Mouse (Mus musculus) thymus, adult 18-20 months (tissue): ENCODE results near the gene Tbc1d10c.

Experiments used
- DNase-seq, 2 experiments: peaks; one replicate each; pipeline ENCODE4 v3.0.0; 2022; ENCODE audit warnings: mixed read lengths in 2 of 2

Tbc1d10c gene

GRCm38 (mm10) chr19:4156771-4157170 lies 34.3 kb downstream of the Tbc1d10c start:
- DNase-seq, result no peak

GRCm38 (mm10) chr19:4156073-4156579 lies 35.0 kb downstream of the Tbc1d10c start:
- DNase-seq, result peak in 1 of 2 experiments; percentile 47

DNA sequence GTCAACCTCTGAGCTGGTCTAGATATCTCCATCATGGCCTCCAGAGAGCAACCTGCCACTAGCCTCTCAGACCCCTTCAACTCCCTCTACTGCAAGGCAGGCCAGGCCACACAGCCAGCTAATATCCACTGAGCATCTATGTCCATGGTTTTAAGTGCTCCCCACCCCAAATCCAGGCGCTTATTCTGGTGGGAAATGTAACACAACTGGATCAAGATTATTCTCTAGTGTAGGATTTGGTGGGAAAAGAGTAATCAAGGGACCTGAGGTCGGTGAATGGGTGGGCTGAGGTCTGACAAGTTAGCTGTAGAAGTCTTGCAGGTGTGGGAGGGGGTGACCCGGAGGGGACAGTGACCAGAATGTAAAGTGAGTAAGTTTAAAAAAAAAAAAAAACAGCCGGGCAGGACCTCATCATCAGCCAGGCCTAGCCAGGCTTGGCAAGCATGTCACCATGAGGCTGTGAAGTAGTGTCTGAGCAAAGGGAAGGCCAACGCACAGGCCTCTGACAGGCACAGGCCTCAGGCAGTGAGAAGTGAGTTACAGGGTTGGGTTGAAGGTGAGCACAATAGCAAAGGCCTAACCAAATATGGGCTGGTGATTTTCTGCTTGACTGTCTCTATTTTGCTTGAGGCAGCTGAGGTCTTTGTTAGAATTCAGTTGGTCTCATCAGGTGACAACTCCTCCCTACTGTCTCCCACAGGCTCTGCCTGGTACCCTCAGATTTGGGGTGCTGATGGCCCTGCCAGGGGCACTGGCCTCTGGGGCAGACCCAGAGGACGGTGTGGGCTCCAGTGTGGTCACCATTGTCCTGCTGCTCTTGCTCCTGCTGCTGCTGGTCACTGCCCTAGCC lies 35.6 kb downstream of the Tbc1d10c start:
- no peak for DNase-seq

DNA sequence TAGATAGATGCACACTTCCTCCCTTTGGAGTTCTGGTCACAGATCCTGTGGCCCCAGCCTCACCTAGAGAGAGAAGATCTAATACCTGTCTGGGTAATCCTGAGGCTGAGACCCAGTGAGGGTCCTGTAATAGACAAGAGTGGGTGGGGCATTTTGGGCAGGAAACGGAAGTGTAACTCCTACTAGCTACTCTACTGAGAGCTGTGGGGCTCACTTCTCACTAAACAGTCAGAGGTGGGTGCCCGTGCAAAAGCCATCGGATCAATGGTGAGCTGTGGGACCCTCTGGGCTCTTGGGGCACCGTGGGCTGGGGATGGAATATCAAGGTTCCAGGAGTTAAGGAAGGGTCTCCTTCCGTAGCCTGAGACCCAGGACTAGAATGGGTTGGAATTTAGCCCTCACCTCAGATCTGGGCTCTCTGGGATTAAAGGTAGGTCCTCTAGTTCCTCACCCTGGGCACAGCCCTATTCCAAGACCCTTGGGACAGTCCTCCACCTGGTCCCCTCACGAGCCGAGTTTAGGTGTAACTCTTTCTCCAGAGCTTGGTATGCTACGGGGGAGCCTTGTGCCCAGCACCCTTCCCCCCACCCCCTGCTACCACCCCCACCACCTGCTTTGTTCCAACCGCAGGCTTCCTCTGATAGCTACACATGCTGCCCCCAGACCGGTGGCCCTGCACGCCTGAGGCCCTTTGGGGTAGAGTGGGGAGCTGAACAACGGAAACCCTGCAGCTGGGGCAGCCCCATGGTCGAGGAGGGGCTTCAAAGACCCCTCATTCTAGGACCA lies 36.5 kb downstream of the Tbc1d10c start:
- peak; percentile 74 to 86 for DNase-seq

DNA sequence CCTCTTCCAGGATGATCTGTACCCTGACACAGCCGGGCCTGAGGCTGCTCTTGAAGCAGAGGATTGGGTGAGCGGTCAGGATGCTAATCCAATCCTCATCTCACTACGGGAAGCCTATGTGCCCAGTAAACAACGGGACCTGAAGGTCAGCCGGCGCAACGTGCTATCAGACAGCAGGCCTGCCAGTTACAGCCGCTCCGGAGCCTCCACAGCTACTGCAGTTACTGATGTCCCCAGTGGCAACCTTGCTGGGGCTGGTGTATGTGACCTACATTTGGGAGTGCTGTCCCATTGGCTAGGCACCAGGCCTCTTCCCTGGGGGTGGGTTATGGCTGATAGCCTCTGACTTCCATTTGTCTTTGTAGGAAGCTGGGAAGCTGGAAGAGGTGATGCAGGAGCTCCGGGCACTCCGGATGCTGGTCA lies 37.8 kb downstream of the Tbc1d10c start, which contains the start of gene Ptprcap:
Ptprcap (plus strand) TSS at position 373 of the 423 bp plus-strand sequence.
- DNase-seq, result no peak

DNA sequence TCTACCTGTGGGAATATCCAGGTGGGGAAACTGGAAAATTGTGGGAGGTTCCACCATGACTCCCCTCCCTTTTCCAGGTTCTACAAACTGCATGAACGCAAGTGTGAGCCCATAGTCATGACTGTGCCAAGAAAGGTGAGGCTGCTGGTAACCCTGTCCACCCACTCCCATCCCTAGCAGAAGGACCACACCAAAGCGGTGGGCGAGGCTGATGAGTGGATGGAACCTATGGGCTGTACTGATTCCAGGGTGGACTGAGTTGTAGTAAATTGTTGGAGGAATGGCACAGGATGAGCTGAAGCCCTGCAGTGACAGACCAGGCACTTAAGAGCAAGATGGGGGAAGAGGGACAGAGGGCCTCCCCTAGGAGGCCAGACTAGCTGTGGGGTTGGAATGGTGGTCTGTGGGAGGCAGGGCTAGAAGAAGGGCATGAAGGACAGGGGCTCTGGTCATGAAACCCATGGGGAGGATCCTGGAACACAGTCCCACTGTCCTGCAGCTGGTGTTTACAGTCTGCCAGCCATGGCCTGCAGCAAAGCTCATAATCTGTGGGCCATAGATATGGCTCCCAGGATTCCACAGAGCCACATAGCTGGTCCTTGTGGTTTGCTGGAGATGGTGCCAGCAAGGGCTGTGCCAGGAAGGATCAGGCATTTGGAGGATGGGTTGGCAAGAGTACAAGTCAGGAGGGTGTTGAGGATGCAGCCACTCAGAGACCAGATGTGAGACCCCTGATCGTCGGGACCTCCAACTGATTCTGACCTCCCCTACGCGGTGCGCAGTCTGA lies 38.4 kb downstream of the Tbc1d10c start:
- no peak for DNase-seq

- no peak for DNase-seq
These were observed 39.2 kb downstream of the Tbc1d10c start for GRCm38 (mm10) chr19:4151898-4152297.

GRCm38 (mm10) chr19:4151488-4151860 lies 39.6 kb downstream of the Tbc1d10c start:
- no peak for DNase-seq

DNA sequence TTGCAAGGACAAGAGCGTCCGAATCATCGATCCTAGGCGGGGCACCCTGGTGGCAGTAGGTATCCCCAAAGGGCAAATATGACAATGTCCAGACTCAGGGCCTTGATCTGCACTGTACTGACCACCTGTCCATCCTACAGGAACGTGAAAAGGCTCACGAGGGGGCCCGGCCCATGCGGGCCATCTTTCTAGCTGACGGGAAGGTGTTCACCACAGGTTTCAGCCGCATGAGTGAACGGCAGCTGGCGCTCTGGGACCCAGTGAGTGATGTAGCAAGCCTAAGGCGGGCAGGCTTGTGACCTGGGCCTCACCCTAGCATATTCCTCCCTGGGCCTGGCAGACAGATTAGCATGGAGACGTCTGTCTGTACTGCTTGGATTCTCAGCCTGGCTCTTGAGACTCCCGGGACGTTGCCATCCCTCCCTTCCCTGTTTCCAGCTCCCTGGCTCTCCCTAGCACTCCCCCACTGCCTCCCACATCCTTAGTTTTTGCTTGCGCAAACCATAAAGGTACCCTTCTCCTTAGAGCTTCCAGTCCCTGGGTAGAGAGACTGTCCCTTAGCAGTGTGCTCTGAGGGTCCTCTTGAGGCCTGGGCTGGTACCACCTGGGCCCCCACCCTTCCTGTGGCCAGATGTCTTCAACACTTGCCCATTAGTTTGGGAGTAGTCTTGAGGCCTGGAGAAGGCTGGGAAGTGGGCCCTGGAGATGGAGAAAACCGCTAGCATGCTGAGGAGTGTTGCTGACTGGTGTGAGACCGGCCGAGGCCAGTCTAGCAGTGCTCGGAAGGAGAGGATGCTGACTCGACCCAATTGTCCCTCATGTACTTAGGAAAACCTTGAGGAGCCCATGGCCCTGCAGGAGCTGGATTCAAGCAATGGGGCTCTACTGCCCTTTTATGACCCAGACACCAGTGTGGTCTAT lies 40.3 kb downstream of the Tbc1d10c start:
- no peak for DNase-seq

DNA sequence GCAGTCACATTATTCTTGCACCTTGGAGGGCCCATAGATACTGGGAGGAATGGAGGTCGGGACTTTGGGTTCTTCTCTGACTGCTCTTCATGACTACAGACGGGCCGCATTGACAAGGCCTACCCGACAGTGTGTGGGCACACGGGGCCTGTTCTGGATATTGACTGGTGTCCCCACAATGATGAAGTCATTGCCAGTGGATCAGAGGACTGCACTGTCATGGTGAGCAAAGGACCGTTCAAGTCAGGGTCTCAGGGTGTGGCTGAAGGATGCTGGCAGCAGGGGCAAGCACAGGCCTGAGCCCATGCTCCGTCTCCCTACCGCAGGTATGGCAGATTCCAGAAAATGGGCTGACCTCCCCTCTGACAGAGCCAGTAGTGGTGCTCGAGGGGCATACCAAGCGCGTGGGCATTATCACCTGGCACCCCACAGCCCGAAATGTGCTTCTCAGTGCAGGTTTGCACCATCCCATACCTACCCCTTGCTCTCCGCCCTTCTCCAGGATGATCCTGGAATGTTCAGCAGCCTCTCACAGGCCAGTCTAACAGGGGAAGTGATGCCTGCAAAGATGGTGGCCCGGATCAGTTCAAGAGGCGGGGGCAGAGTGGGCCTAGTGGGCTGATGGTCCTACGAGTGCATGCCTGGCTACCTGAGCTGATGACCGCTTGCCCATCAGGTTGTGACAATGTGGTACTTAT lies 41.2 kb downstream of the Tbc1d10c start:
- DNase-seq, result no peak

- no peak for DNase-seq
These were observed 41.8 kb downstream of the Tbc1d10c start for GRCm38 (mm10) chr19:4149283-4149682.

GRCm38 (mm10) chr19:4148819-4149218 lies 42.3 kb downstream of the Tbc1d10c start:
- DNase-seq, result no peak

- DNase-seq, result peak; percentile 91 to 93
These were observed 42.6 kb downstream of the Tbc1d10c start, which contains the start of gene Coro1b for GRCm38 (mm10) chr19:4148491-4148806. TSS of gene Coro1b (plus strand) at chr19:4148619.

DNA sequence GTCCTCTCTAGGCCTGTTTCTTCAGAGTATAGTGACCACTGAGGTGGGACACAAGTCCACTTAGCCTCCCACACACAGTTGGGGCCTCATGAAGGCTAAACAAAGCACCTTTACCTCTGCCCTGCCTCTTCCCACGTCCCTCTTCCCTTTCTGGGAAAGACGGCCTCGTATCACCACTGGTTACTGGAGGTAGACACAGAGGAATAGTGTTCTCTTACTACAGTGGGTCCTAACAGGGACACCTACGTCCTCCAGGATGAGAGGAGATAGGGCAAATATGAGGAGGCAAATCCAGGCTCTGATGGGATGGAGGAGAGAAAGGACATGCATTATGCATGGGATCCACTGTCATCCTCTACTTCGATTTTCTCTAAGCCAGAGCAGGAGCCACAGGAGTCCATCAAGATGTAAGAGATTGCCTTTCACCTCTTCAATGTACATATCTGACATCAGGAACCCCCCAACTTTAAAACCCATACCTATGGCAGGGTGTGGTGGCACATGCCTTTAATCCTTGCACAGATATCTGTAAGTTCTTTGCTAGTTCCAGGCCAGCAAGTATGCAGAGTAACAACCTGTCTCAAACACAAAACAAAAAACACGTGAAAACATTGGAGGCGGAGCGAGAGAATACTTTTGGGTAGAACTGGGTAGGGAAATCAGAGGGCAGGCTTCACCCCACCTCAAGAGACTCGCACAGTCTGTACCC lies 43.1 kb downstream of the Tbc1d10c start:
- DNase-seq, result no peak

DNA sequence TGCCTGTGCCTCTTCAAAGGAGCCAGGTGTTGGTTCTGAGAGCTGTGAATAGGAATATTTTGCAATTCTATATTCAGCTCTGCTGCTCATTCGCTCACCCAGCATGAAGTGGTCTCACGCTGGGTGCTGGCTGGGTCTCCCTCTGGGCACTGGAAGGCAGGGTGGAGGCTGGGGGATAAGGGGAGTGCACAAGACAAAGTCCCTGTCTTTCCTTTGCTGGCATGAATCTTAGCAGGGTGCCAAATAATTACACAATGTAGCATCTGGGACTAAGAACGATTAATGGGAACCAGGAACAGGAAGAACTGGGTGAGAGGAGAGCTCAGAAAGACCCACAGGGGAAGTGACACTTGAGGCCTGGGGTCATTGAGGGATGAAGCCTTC lies 44.1 kb downstream of the Tbc1d10c start:
- no peak for DNase-seq

- DNase-seq, result no peak
These were observed 44.6 kb downstream of the Tbc1d10c start for GRCm38 (mm10) chr19:4146366-4147021.

GRCm38 (mm10) chr19:4145936-4146335 lies 45.1 kb downstream of the Tbc1d10c start:
- DNase-seq, result no peak

GRCm38 (mm10) chr19:4144550-4145498 lies 46.3 kb downstream of the Tbc1d10c start:
- no peak for DNase-seq
